In genomic region chr7:124166229-124166628, GRCm38 (mm10) we compare ENCODE assay signal across 12 mouse cellular contexts.
"Had no signal": no experiment of that assay in that cellular context is flagged by ENCODE, and none has a peak within 500 bp of the region (broad histone marks: within the 10 kb centered on the region; RNA-seq: fewer than 3 reads in every experiment).

No protein-coding gene starts in this region.

- H3K27me3 ChIP-seq: liver, embryonic 15.5 days had no signal

- H3K4me2 ChIP-seq: liver, embryonic 11.5 days; liver, embryonic 15.5 days had no signal

- H3K4me3 ChIP-seq: limb, embryonic 10.5 days; liver, embryonic 15.5 days; midbrain, embryonic 10.5 days; myocyte had no signal

- H3K36me3 ChIP-seq: limb, embryonic 10.5 days; liver, embryonic 15.5 days; midbrain, embryonic 10.5 days had no signal

- DNase-seq: kidney, adult 8-10 months; kidney, postnatal 25 days; lung, adult 2 months; lung, postnatal 4 days; midbrain, embryonic 14.5 days had no signal

- H3K9ac ChIP-seq: liver, embryonic 15.5 days had no signal

- ATAC-seq: intestine, postnatal 0 days; lung, postnatal 0 days had no signal

- H3K9me3 ChIP-seq: limb, embryonic 10.5 days; liver, embryonic 15.5 days; midbrain, embryonic 10.5 days had no signal

- H3K4me1 ChIP-seq: limb, embryonic 10.5 days; liver, embryonic 15.5 days; midbrain, embryonic 10.5 days had no signal

- H3K27ac ChIP-seq: limb, embryonic 10.5 days; liver, embryonic 15.5 days; midbrain, embryonic 10.5 days had no signal
